Mouse (Mus musculus): ENCODE data around the gene Ccdc117. TPM values are rescaled to one million over a fixed set of nuclear protein-coding genes. Genes with fewer than 3 reads are reported as not detected.

Ccdc117 gene
- polyA plus RNA-seq, 1 experiment from 2014 or later, result 21.5 TPM

DNA sequence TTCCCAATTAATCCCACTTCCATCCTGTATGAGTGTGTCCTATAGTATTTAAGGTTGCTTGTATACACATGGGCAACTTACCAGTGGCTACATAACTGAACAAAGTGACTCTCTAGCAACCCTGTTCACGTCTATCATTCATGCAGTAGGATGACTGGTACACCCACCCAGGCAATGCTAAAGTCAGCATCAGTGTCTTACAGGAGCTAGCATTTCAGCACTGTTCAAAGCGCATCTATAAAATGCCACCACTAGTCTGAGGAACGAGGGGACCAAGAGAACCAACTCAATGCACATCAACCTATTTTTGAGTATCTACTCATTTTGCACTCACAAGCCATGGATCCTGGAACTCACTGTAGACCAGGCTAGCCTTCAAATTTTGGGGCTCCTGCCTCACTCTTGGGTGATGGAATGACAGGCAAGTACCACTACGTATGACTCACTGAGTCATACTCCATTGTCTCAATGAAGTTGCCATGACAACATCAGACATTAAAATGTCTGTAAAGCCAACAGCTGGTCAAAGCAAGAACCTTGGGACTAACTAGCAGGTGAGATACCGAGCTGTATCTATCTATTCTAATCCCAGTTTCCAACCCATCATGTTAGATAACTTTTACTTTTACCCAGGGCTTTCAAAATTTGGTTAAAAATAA lies 14.0 kb downstream of the Ccdc117 start:
- Histone ChIP-seq H3K9me3 (no peaks in the 10 kb centered on the region), H3K27ac (no peak overlapping the region), H3K4me3 (no peak overlapping the region), H3K27me3 (ENCODE audit: poor library complexity, severe bottlenecking) (no peaks in the 10 kb centered on the region), H3K4me1 (peaks cover 3% of the 10 kb centered on the region), H3K36me3 (replicated peaks) (peaks cover 100% of the 10 kb centered on the region)
- DNase-seq (ENCODE audit: extremely low spot score, low spot score), result no peak
- 88% methylated on average over 5 of the region's 5 CpGs for WGBS

DNA sequence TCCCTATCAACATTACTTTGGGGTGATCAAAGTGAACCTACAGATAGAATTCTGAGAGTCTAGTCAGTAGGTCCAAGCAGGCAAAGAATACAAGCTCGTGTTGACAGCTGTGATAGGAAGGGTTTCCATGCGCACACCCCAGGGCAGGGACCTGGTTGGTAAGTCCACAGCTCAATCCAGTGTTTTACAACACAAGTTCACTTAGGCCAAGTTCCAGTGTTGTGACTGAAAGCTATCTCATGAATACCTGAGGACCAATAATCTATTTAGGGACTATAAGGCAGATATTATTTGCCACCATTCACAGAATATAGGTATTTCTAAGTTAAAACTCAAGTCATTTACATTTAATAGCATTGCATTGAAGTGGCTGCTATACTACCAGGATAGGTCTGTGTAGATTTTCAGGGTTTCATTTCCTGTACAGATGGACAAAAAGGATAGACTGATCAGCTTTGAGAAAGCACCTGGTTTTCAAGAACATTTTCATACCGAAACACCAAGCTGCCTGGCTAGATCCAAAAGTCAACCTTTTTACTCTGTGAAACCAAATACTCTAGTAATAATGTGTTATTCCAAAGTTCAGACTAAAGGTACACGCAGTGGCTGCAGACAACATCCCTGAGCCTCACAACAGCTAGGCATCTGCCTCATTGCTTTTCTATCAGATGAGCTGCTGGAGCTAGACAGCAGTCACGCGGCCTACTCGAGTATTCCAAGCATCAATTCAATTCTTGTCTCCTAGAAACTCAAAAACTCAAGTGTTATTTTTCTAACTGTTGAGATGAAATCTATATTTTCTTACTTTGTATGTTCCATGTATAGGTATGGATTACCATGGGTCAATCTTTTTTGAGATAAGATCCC lies 15.2 kb downstream of the Ccdc117 start:
- H3K27me3 ChIP-seq (ENCODE audit: poor library complexity, severe bottlenecking), result no peaks in the 10 kb centered on the region
- no peak for DNase-seq (ENCODE audit: extremely low spot score, low spot score)
- WGBS, result 95% methylated on average over 7 of the region's 7 CpGs
- peaks cover 96% of the 10 kb centered on the region for H3K36me3 ChIP-seq (replicated peaks)
- H3K9me3 ChIP-seq, result no peaks in the 10 kb centered on the region
- peaks cover 15% of the 10 kb centered on the region for H3K4me1 ChIP-seq
- no peak overlapping the region for H3K4me3 ChIP-seq
- H3K27ac ChIP-seq, result no peak overlapping the region

DNA sequence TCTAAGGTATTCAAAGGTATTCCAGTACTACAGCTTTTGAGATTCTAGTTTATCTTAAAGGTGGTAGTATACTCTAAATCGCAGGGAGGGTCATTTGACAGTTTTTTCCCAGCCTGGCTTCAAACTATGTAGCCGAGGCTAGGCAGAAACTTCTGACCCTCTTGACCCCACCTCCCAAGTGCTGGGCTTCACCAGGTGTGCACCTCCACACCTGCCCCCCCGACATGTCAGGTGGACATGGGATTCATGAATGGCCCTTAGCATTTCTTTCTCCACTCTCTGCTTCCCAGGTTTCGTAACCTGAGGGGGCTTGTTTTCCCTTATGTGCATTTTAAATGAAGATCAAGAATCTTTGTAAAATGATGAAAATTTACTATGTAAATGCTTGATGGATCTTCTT lies 16.6 kb downstream of the Ccdc117 start:
- Histone ChIP-seq H3K9me3 (no peaks in the 10 kb centered on the region), H3K4me1 (peaks cover 16% of the 10 kb centered on the region), H3K36me3 (replicated peaks) (peaks cover 82% of the 10 kb centered on the region), H3K27me3 (ENCODE audit: poor library complexity, severe bottlenecking) (no peaks in the 10 kb centered on the region), H3K4me3 (no peak overlapping the region), H3K27ac (no peak overlapping the region)
- DNase-seq (ENCODE audit: extremely low spot score, low spot score), result no peak
- 83% methylated on average over 4 of the region's 4 CpGs for WGBS

DNA sequence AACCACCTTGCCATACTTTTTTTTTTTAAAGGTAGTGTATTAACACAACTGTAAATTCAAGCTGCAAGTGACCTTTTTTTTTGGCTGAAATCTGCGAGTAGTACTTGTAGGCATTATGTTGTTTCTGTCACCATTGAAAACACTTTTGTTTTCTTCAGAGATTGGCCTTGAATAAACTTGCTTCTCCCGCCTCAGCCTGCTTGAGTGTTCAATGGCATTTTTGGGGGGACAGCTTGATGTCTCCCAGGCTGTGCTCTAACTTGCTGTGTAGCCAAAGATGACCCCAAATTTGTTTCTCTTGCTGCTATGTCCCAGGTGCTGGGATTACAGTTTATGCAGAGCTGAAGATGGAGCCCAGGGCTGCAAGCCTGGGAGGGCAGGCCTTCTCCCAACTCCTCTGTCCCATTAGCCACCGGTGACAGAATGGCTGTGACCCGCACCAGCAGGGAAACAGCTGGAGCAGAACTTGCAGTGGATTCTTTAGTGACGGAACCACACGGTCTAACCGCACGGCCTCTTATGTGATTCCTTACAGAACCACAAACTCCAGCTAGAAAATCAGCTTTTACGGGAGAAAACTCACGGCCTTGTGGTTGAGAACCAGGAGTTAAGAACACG lies 19.1 kb downstream of the Ccdc117 start:
- Histone ChIP-seq H3K4me1 (peaks cover 23% of the 10 kb centered on the region), H3K36me3 (replicated peaks) (peaks cover 57% of the 10 kb centered on the region), H3K27ac (no peak overlapping the region), H3K4me3 (peak overlapping the region; percentile 95; the same call in 1 of the 2 replicates), H3K27me3 (ENCODE audit: poor library complexity, severe bottlenecking) (no peaks in the 10 kb centered on the region), H3K9me3 (no peaks in the 10 kb centered on the region)
- 94% methylated on average over 11 of the region's 11 CpGs for WGBS
- DNase-seq (ENCODE audit: extremely low spot score, low spot score), result no peak

DNA sequence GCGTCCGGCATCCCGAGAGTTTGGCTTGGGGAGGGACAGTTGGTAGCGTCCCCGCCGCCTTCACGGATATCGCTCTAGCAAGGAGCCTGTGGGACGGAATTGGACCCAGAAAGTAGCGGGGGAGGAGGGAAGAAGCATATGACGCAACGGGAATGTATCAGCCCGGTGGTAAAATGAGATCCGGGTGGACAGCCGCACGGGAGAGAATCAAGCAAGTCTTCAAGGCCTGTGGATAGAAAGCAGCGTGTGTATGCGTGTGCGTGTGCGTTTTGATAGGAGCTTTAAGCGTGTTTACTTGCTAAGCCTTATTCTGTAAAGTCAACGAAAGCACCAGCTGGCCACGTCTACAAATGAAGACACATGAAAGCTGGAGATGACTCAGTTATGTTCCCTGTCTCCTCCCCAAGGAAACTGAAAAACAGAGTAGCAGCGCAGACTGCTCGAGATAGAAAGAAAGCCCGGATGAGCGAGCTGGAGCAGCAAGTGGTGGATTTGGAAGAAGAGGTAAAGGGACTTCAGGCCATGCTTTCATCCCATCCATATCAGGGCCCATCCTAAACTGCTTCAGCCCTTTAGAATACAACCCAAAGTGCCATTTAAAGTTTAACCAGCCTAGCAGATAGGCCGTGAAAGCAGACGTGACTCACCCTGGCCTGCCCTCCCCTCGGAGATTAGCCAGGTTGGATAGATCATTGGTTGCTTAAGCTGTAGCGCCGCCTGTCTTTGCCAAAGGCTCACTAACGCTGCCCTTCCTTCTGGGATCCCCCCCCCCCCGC lies 20.3 kb downstream of the Ccdc117 start:
- Histone ChIP-seq H3K36me3 (replicated peaks) (peaks cover 45% of the 10 kb centered on the region), H3K9me3 (no peaks in the 10 kb centered on the region), H3K4me3 (peak overlapping the region; percentile 95), H3K27me3 (ENCODE audit: poor library complexity, severe bottlenecking) (no peaks in the 10 kb centered on the region), H3K27ac (peak overlapping the region; percentile 99), H3K4me1 (peaks cover 23% of the 10 kb centered on the region)
- WGBS, result under 1% methylated on average over 33 of the region's 34 CpGs
- DNase-seq (ENCODE audit: extremely low spot score, low spot score), result peak; percentile 71

DNA sequence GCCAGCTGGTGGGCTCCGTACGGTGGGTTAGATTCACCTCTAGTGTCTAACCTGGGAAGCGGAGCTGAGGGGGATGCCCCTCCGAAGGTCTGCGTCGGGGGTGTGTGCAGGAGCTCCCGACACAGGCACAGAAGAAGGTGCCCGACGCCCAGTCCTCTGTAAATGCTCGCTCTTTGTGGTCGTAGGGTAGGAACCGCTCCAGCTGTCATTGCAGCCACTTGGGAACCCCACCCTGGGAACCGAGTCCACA lies 20.8 kb downstream of the Ccdc117 start:
- Histone ChIP-seq H3K27me3 (ENCODE audit: poor library complexity, severe bottlenecking) (no peaks in the 10 kb centered on the region), H3K27ac (peak overlapping the region; percentile 99), H3K9me3 (no peaks in the 10 kb centered on the region), H3K36me3 (replicated peaks) (peaks cover 39% of the 10 kb centered on the region), H3K4me3 (peak overlapping the region; percentile 95), H3K4me1 (peaks cover 23% of the 10 kb centered on the region)
- WGBS, result 0% methylated on average over 13 of the region's 13 CpGs
- no peak for DNase-seq (ENCODE audit: extremely low spot score, low spot score)

DNA sequence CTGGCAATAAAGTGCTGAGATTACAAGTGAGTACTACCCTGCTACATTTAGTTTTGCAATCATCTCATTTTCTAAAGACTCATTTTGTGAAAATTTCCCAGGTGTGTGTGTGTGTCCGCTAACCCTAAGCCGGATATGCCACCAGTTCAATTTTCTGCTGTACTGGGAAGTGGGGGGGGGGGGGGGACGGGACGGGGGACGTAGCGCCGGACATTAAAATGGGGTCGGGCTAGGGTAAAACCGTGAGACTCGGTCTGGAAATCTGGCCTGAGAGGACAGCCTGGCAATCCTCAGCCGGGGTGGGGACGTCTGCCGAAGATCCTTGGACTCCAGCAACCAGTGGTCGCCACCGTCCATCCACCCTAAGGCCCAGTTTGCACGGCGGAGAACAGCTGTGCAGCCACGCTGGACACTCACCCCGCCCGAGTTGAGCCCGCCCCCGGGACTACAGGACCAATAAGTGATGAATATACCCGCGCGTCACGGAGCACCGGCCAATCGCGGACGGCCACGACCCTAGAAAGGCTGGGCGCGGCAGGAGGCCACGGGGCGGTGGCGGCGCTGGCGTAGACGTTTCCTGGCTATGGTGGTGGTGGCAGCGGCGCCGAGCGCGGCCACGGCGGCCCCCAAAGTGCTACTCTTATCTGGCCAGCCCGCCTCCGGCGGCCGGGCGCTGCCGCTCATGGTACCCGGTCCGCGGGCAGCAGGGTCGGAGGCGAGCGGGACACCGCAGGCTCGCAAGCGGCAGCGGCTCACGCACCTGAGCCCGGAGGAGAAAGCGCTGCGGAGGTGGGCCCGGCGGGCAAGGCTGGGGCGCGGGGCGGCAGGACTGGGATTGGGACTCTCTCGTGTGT lies 21.3 kb downstream of the Ccdc117 start, which contains the start of gene Xbp1:
Xbp1 (plus strand) TSS at position 248 of the 854 bp plus-strand sequence.
- under 1% methylated on average over 72 of the region's 72 CpGs for WGBS
- Histone ChIP-seq H3K4me1 (peaks cover 23% of the 10 kb centered on the region), H3K27me3 (ENCODE audit: poor library complexity, severe bottlenecking) (no peaks in the 10 kb centered on the region), H3K27ac (peak within 1 kb of the TSS; percentile 99), H3K9me3 (no peaks in the 10 kb centered on the region), H3K36me3 (replicated peaks) (peaks cover 34% of the 10 kb centered on the region), H3K4me3 (peak within 1 kb of the TSS; percentile 95)
- DNase-seq (ENCODE audit: extremely low spot score, low spot score), result peak; percentile 98

DNA sequence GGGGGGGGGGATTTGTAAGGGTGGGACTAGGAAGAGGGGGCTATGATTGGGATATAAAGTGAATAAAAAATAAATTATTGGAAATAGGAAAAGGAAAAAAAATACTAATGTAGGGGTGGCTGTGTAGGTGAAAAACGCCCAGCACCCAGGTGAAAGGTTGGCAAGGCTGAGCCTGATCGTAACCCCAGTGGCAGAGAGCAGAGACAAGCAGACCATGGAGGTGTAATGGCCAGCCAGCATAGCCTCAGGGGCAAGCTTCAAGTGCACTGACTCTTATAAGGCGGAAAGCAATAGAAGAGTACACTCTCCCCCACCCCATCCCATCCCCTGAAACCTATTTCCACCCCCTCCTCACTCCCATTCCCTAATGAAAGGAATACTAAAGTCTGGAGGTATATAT lies 22.3 kb downstream of the Ccdc117 start:
- H3K27ac ChIP-seq, result peak overlapping the region; percentile 99
- peaks cover 23% of the 10 kb centered on the region for H3K4me1 ChIP-seq
- H3K27me3 ChIP-seq (ENCODE audit: poor library complexity, severe bottlenecking), result no peaks in the 10 kb centered on the region
- WGBS, result 85% methylated on average over 3 of the region's 3 CpGs
- no peaks in the 10 kb centered on the region for H3K9me3 ChIP-seq
- no peak for DNase-seq (ENCODE audit: extremely low spot score, low spot score)
- peak overlapping the region; percentile 95 for H3K4me3 ChIP-seq
- H3K36me3 ChIP-seq (replicated peaks), result peaks cover 24% of the 10 kb centered on the region

DNA sequence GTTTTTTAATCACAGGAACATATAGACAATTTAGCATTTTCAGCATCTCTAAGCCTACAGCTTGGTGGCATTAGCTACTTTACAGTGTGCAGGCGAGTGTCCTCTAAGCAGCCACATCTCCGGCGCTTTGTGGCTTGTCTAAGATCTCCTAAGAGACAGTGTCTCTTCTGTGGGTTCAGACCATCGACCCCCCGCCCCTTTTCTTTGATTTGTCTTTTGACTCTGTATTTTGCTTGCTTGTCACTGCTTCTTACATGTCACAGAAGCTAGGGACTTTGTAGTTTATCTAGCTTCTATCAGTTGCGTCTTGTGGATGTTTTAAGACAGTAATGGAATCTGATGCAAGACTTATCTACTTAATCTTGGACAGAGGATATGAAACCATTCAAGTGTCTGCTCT lies 24.6 kb downstream of the Ccdc117 start:
- WGBS, result 95% methylated on average over 6 of the region's 6 CpGs
- no peak for DNase-seq (ENCODE audit: extremely low spot score, low spot score)

DNA sequence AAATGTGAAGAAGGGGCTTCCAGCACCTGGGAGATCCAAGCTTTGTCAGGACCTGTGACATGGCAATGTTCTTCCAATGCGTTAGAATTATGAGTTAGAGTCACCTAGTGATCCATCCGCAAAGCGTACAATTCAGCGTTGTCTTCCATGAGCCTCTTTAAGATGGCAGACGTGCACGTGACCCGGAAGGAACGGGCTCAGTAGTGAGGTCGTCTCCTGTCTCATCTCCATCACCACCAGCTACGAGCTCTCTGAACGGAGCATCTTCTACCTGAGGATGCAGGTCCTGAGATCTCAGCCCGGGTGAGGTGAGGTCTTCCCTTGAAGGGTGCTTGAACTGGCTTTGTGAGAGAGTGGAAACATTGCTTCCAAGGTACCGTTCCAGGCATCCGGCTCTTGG lies 25.4 kb downstream of the Ccdc117 start:
- Histone ChIP-seq H3K27ac (no peak overlapping the region), H3K4me3 (no peak overlapping the region), H3K9me3 (no peaks in the 10 kb centered on the region), H3K4me1 (peaks cover 7% of the 10 kb centered on the region), H3K36me3 (replicated peaks) (no peaks in the 10 kb centered on the region), H3K27me3 (ENCODE audit: poor library complexity, severe bottlenecking) (no peaks in the 10 kb centered on the region)
- WGBS, result 92% methylated on average over 14 of the region's 14 CpGs
- DNase-seq (ENCODE audit: extremely low spot score, low spot score), result no peak

More for the DNA sequence above, 24.6 kb downstream of the Ccdc117 start:
- H3K36me3 ChIP-seq (replicated peaks), result peaks cover under 1% of the 10 kb centered on the region
- no peaks in the 10 kb centered on the region for H3K9me3 ChIP-seq
- no peak overlapping the region for H3K4me3 ChIP-seq
- no peak overlapping the region for H3K27ac ChIP-seq
- H3K27me3 ChIP-seq (ENCODE audit: poor library complexity, severe bottlenecking), result no peaks in the 10 kb centered on the region
- peaks cover 14% of the 10 kb centered on the region for H3K4me1 ChIP-seq

DNA sequence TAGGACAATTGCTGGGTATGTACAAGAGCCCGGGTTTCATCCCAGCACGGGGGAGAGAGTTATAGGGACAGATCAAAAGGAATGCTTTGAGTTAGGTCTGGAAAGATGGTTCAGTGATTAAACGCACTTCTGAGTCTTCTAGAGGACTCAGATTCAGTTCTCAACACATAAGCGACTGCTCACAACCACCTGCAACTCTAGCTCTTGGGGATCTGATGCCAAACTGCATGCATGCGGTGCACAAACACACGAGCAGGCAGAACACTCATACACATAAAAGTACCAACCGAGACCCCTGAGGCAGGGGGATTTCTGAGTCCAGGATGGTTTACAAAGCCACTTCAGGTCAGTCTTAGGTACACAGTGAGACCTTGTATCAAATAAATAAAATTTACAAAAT lies 25.8 kb downstream of the Ccdc117 start:
- 85% methylated on average over 7 of the region's 7 CpGs for WGBS
- Histone ChIP-seq H3K4me3 (no peak overlapping the region), H3K27me3 (ENCODE audit: poor library complexity, severe bottlenecking) (no peaks in the 10 kb centered on the region), H3K9me3 (no peaks in the 10 kb centered on the region), H3K36me3 (replicated peaks) (no peaks in the 10 kb centered on the region), H3K4me1 (peaks cover 7% of the 10 kb centered on the region), H3K27ac (no peak overlapping the region)
- DNase-seq (ENCODE audit: extremely low spot score, low spot score), result no peak

DNA sequence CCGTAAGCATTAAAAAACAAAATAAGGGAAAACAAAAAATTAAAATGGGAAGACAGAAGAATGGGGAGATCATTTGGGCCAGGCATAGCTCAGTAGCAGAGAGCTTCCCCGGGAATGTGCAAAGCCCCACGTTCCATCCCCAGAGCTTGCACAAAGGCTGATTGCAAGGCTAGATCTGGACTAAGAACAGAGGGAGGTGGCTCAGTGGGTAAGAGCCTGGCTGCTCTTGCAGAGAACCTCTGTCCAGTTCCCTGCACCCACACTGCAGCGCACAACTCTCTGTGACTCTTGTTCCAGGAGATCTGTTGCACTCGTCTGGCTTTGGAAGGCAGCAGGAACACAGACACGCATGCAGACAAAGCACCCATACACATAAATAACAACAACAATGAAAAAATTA lies 26.3 kb downstream of the Ccdc117 start:
- WGBS, result 82% methylated on average over 6 of the region's 6 CpGs
- Histone ChIP-seq H3K27ac (no peak overlapping the region), H3K9me3 (no peaks in the 10 kb centered on the region), H3K27me3 (ENCODE audit: poor library complexity, severe bottlenecking) (no peaks in the 10 kb centered on the region), H3K4me3 (no peak overlapping the region), H3K4me1 (peaks cover 7% of the 10 kb centered on the region), H3K36me3 (replicated peaks) (no peaks in the 10 kb centered on the region)
- DNase-seq (ENCODE audit: extremely low spot score, low spot score), result no peak
